Mouse (Mus musculus) C2C12 (cell line): ENCODE results near the gene Erich4. TPM values are rescaled to one million over a fixed set of nuclear protein-coding genes. Genes with fewer than 3 reads are reported as not detected.

Source experiments
- H3K27me3 ChIP-seq: one replicate; pipeline ENCODE4 v1.6.1; 2011; ENCODE audit not compliant: control insufficient read depth, insufficient read depth, insufficient read length
- H3K36me3 ChIP-seq: one replicate; pipeline ENCODE4 v1.6.1; 2011; ENCODE audit not compliant: control insufficient read depth, insufficient read depth
- H3K4me3 ChIP-seq: one replicate; pipeline ENCODE4 v1.5.1; 2011; ENCODE audit warnings: mild to moderate bottlenecking, control low read depth; ENCODE audit not compliant: poor library complexity, insufficient read depth, severe bottlenecking
- H3K79me2 ChIP-seq: one replicate; pipeline ENCODE4 v1.6.1; 2011; ENCODE audit not compliant: control insufficient read depth, insufficient read depth
- H3K79me3 ChIP-seq: one replicate; pipeline ENCODE4 v1.6.1; 2011; ENCODE audit warnings: low read depth, control low read depth
- H3ac ChIP-seq: one replicate; pipeline ENCODE3; 2011; ENCODE audit warnings: low read depth; ENCODE audit not compliant: control insufficient read depth, insufficient read length
- CEBPB ChIP-seq: IDR thresholded peaks from one replicate; pipeline ENCODE4 v1.6.1; 2011; ENCODE audit warnings: low read depth, mild to moderate bottlenecking, control low read depth, moderate library complexity
- CTCF ChIP-seq: IDR thresholded peaks from one replicate; pipeline ENCODE4 v1.5.1; 2011; ENCODE audit not compliant: control insufficient read depth, insufficient read depth, insufficient read length
- FOSL1 ChIP-seq: IDR thresholded peaks from one replicate; pipeline ENCODE4 v1.8.0; 2011; ENCODE audit warnings: mild to moderate bottlenecking, low read length; ENCODE audit not compliant: poor library complexity, insufficient read depth, severe bottlenecking
- MAX ChIP-seq: IDR thresholded peaks from one replicate; pipeline ENCODE4 v1.6.1; 2011; ENCODE audit warnings: mild to moderate bottlenecking, control low read depth
- MYOD1 ChIP-seq: IDR thresholded peaks from one replicate; pipeline ENCODE4 v1.6.1; 2011; ENCODE audit warnings: low read depth; ENCODE audit not compliant: control insufficient read depth, insufficient read length
- MYOG ChIP-seq: IDR thresholded peaks from one replicate; pipeline ENCODE4 v1.6.1; 2011; ENCODE audit not compliant: control insufficient read depth, insufficient read length; ENCODE audit errors: extremely low read depth
- USF1 ChIP-seq: IDR thresholded peaks from one replicate; pipeline ENCODE4 v1.6.1; 2011; ENCODE audit warnings: low read depth, mild to moderate bottlenecking, control low read depth, moderate library complexity
- polyA plus RNA-seq: library from polyadenylated mRNA; unstranded; fragments of >200 nt; fragmentation: generic; extraction: Trizol; gene quantifications from one replicate; pipeline ENCODE4 v1.2.1, GENCODE M21; 2012; ENCODE audit warnings: missing spikeins

The Erich4 gene
- polyA plus RNA-seq, 1 experiment, result not detected

- TF ChIP-seq CEBPB, result no peak
- no peak for TF ChIP-seq MYOG
- no peak for TF ChIP-seq FOSL1
- TF ChIP-seq MYOD1, result no peak
- TF ChIP-seq MAX, result no peak
- TF ChIP-seq CTCF, result no peak
- TF ChIP-seq USF1, result no peak
- Histone ChIP-seq H3K4me3 (no peak overlapping the region), H3K36me3 (no peaks in the 10 kb centered on the region), H3ac (no peak overlapping the region), H3K79me3 (no peaks in the 10 kb centered on the region), H3K79me2 (no peaks in the 10 kb centered on the region), H3K27me3 (peaks cover 9% of the 10 kb centered on the region)
Observed at GRCm38 (mm10) chr7:25568721-25569120, 47.0 kb downstream of the Erich4 start.

Other genes starting within 250 kb of the Erich4 start
- 0.08 TPM for gene Cnfn, start 246.2 kb downstream of the Erich4 start, polyA plus RNA-seq
- gene Lipe, start 217.2 kb downstream of the Erich4 start, polyA plus RNA-seq, result 3.0 TPM
- not detected for gene Cxcl17, start 203.0 kb downstream of the Erich4 start, polyA plus RNA-seq
- gene Ceacam1, start 138.3 kb downstream of the Erich4 start, polyA plus RNA-seq, result 0.06 TPM
- gene Ceacam2, start 76.0 kb downstream of the Erich4 start, polyA plus RNA-seq, result not detected
- 12.2 TPM for gene Dmac2, start 3.5 kb upstream of the Erich4 start, polyA plus RNA-seq
- gene B3gnt8, start 10.8 kb upstream of the Erich4 start, polyA plus RNA-seq, result 0.96 TPM
- gene Bckdha, start 43.1 kb upstream of the Erich4 start, polyA plus RNA-seq, result 21.3 TPM
- gene Exosc5, start 43.3 kb upstream of the Erich4 start, polyA plus RNA-seq, result 53.2 TPM
- gene Tmem91, start 59.3 kb upstream of the Erich4 start, polyA plus RNA-seq, result 0.18 TPM
- 33.0 TPM for gene B9d2, start 64.9 kb upstream of the Erich4 start, polyA plus RNA-seq
- 108 TPM for gene Tgfb1, start 71.1 kb upstream of the Erich4 start, polyA plus RNA-seq
- gene Ccdc97, start 103.2 kb upstream of the Erich4 start, polyA plus RNA-seq, result 33.2 TPM
- gene Hnrnpul1, start 138.9 kb upstream of the Erich4 start, polyA plus RNA-seq, result 84.0 TPM
- gene Axl, start 172.8 kb upstream of the Erich4 start, polyA plus RNA-seq, result 270 TPM
- 0.15 TPM for gene Cyp2s1, start 201.0 kb upstream of the Erich4 start, polyA plus RNA-seq